Mouse (Mus musculus) kidney, postnatal 4 days (tissue): ENCODE data around the gene Cyp26c1.

Source experiments
- DNase-seq, 2 experiments: peaks; one replicate each; pipeline ENCODE4 v3.0.0; 2021; ENCODE audit warnings: mixed read lengths in 2 of 2

The Cyp26c1 gene

GRCm38 (mm10) chr19:37699711-37700110 lies 14.3 kb downstream of the Cyp26c1 start:
- no peak for DNase-seq

- no peak for DNase-seq
Measured at GRCm38 (mm10) chr19:37702377-37703076, 17.1 kb downstream of the Cyp26c1 start.

- DNase-seq, result peak; percentile 87 to 89
Measured at GRCm38 (mm10) chr19:37703902-37704509, 18.6 kb downstream of the Cyp26c1 start.

DNA sequence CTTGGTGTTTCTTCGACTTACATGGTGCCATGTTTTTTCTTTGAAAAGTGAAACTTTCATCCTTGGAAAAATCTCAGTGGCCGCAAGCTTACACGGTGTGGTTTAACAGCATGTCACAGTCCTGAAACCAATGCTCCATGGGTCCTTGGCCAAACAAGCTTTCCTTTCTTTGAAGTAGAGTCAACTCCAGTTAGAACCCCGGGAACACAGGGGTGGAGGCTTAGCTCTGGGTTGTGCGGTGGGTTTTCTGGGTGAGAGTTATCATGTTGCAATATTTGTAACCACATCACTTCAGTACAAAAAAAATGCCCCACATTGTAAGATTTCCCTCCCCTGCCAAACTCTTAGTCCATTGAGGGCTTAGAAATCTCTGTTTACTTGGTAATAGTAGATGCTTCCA lies 20.3 kb downstream of the Cyp26c1 start:
- no peak for DNase-seq

DNA sequence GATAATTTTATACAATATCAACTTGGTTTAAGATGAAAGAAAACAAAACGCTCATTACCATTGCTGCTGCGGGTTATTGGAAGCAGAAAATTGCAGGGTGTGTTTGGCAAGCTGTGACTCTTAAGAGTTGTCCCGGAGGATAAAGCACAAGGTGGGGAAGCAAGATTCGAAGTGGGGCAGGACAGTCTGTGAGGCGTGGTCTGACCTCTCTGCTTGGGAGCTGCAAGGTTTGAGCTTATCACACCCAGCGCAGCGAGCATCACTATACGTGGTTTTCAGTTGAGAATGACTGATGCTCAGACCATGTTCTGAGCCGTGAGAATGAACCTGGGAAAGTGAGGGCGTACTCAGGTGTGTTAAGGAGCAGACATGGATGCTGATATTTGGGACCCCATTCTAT lies 29.3 kb downstream of the Cyp26c1 start:
- no peak for DNase-seq

DNA sequence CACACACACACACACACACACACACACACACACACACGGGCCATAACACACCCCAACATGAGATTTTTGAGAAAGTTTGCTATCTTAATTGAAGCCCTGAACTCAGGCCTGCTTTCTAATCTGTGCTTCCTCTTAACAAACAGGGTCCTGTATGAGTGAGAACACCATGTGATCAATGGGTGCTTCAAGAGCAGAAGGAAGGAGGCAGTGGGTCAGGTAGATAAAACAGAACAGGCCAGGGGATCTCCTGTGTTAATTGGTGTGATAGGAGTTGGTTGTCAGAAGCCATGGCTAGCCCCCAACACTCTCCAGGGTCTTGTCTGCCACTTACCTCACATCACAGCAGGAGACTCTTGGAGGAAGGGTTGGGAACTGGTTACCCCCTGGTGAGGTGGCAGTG lies 30.6 kb downstream of the Cyp26c1 start:
- DNase-seq, result no peak

DNA sequence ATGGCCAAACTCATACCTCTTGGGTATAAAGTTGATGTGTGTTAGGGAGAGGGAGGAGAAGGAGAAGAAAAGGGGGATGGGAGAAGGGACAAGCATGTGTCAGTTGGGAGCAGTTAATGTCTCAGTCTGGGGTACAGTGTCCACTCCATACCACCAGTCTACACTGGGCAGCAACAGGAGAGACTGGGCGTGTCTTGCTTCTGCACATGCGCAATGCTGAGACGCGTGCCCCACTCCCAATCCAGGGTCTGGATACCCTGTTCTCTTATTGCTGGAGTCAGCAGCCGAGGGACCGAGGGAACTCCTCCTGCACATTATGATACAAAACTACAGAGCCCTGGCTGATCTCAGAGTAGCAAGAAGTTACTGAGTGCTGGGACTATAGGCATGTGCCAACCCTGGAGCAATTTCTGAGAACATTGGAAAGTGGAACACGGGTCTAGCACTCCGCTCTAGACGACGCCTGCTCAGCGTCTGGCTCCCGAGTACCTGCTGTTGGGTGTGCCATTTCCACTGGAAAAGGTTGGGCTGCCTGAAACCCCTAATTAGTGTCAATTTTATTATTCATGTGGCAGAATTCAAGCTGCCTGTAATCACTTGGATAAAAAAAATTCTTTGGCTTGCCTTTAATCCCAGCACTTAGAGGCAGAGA lies 31.3 kb downstream of the Cyp26c1 start:
- DNase-seq, result no peak

GRCm38 (mm10) chr19:37719166-37719565 lies 33.8 kb downstream of the Cyp26c1 start:
- DNase-seq, result no peak

DNA sequence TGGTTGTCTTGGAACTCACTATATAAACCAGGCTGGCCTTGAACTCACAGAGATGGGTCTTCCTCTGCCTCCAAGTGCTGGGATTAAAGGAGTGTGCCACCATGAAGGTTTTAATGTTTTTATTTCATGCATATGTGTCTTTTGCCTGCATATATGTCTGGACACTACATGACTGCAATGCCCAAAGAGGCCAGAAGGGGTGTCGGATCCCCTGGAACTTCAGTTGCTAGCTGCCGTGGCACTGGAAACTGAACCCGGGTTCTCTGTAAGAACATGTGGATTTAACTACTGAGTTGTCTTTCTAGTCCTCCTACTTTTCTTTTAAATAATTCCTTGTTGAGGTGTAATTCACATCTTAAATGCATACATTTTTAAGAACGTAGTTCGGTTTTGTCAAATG lies 39.2 kb downstream of the Cyp26c1 start:
- DNase-seq, result no peak

- no peak for DNase-seq
Measured at GRCm38 (mm10) chr19:37726585-37726984, 41.2 kb downstream of the Cyp26c1 start.

DNA sequence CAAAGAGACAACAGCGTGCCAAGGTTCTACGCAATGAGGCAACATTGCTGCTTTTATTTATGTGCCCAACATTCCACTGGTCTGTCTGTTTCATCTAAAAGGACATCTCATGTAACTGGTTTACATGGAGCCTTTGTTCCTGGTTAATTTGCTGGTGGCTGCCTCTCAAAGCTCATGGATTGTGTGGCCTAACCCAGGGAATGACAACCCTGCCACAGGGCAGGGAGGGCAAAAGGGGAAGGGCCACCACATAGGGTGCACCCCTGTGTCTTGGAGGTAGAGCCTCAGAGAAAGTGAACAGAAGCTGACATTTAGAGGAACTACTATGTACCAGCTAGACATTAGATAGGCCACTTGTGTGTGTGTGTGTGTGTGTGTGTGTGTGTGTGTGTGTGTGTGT lies 42.0 kb downstream of the Cyp26c1 start:
- DNase-seq, result no peak

DNA sequence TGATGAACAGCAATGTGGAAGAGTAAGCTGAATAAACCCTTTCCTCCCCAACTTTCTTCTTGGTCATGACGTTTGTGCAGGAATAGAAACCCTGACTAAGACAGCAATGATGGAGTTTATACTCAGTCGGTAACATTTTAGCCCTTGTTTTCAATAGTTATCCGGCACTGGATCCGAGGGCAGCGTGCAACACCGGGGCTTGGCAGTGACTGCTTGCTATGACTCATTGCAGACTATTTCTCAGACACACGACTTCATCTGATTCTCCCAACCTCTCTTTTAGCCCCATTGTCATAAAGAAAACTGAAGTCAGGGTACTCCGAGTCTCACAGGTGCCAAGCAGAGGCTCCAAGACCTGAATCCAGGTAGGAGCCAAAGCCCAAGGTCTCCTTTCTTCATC lies 50.0 kb downstream of the Cyp26c1 start:
- no peak for DNase-seq

DNA sequence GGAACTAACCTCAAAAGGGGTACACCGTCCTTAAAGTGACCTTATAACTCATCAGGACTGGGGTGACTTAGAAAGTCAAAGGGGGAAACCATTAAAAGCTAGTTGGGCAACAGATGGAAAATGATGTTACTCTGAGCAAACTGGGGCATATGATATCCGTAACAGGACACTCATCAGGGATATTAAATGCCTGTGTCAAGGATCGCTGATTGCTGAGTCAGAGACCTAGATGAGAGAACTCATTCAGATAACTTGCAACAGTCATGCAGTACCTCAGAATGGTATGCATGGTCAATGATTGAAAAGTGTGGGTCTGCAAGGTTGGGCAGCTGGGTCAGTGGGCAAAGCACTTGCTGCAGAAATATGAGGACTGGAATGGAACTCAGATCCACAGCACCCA lies 53.2 kb downstream of the Cyp26c1 start:
- no peak for DNase-seq

DNA sequence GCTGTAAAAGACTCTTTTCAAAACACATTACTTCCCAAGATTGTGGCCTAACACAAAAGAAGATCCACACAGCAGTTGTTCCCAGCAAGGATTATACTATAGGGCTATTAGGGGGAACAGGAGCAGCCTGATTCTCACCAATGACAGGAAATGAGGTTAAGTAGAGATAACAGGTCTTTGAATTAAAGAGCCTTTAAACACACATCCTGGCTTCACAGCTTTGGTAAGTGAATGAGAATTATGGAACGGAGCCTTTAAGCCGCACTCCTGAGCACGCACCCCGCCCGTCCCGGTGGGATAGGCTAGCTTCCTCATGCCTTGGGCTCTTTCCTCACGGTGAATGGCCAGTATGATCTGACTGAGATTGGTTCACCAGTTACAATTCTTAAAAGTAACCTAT lies 54.7 kb downstream of the Cyp26c1 start:
- no peak for DNase-seq
